Mouse (Mus musculus) E14TG2a.4 (cell line): Measurements from ENCODE around the gene Zbtb33.

ENCODE experiments used
- CTCF ChIP-seq: conservative IDR thresholded peaks from 2 replicates; pipeline ENCODE4 v1.5.1; 2014; ENCODE audit warnings: low read length
- POU5F1 ChIP-seq: IDR thresholded peaks from 2 replicates; pipeline ENCODE4 v1.6.1; 2014; ENCODE audit warnings: low read length, borderline replicate concordance

DNA sequence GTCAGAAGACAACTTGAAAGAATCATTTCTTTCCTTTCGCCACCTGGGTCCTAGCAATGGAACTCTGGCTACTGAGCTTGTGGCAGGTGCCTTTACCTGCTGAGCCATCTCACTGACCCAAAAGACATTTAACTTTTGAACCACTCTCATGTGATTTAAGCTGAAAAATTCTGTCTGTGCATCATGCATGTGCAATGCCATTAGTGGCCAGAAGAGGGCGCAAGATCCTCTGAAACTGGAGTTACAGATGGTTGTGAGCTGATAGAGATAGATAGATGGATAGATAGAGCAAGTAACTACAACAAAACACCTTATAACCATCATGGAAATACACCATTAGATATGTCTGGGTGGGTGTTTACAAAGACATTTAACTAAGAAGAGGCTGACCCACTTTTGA is 48.1 kb downstream of the Zbtb33 start:
- peak; percentile 77 for TF ChIP-seq CTCF
- TF ChIP-seq POU5F1, result no peak
